Mouse (Mus musculus) liver, embryonic 11.5 days (tissue): ENCODE measurements around the gene Nedd4. TPM values are rescaled to one million over a fixed set of nuclear protein-coding genes. Genes with fewer than 3 reads are reported as not detected.

Source experiments
- ATAC-seq: fragments of 200-750 bp; cut with Nextera tagmentation; replicated peaks from 2 replicates; pipeline ENCODE4 v1.8.0; 2017; ENCODE audit warnings: moderate number of reproducible peaks, mild to moderate bottlenecking, moderate TSS enrichment, moderate library complexity; ENCODE audit not compliant: low FRiP score
- DNase-seq: peaks from one replicate; pipeline ENCODE4 v3.0.0-alpha.2; 2017; ENCODE audit warnings: low spot score
- H3K27ac ChIP-seq: fragments of 300-500 bp; sonication (generic); 2 replicates; pipeline ENCODE4 v1.5.1; 2014; ENCODE audit warnings: mild to moderate bottlenecking, low read depth, low read length, control low read depth
- H3K27me3 ChIP-seq: fragments of 300-500 bp; sonication (generic); replicated peaks from 2 replicates; pipeline ENCODE4 v1.6.1; 2014; ENCODE audit warnings: low read length, mixed read lengths; ENCODE audit not compliant: control insufficient read depth, insufficient read depth
- H3K36me3 ChIP-seq: fragments of 300-500 bp; sonication (generic); 2 replicates; pipeline ENCODE4 v1.6.1; 2014; ENCODE audit warnings: mild to moderate bottlenecking, low read length, moderate library complexity, mixed read lengths; ENCODE audit not compliant: control insufficient read depth, insufficient read depth
- H3K4me1 ChIP-seq: fragments of 300-500 bp; sonication (generic); replicated peaks from 2 replicates; pipeline ENCODE4 v1.6.1; 2014; ENCODE audit warnings: low read length, mixed read lengths; ENCODE audit not compliant: control insufficient read depth, insufficient read depth
- H3K4me2 ChIP-seq: fragments of 300-500 bp; sonication (generic); 2 replicates; pipeline ENCODE4 v1.6.1; 2014; ENCODE audit warnings: mild to moderate bottlenecking, control low read depth, moderate library complexity
- H3K4me3 ChIP-seq: fragments of 300-500 bp; sonication (generic); 2 replicates; pipeline ENCODE4 v1.5.1; 2014; ENCODE audit warnings: low read depth, low read length, control low read depth
- H3K9ac ChIP-seq: fragments of 300-500 bp; sonication (generic); 2 replicates; pipeline ENCODE4 v1.6.1; 2014; ENCODE audit warnings: low read depth, low read length, control low read depth
- H3K9me3 ChIP-seq: fragments of 300-500 bp; sonication (generic); 2 replicates; pipeline ENCODE4 v1.6.1; 2016; ENCODE audit warnings: low read length, inconsistent platforms, mixed read lengths; ENCODE audit not compliant: control insufficient read depth
- WGBS: fragments of 180-500 bp; shearing (Covaris S2); extraction: QIAGEN DNeasy Blood & Tissue Kit; methylation state at CpG from one replicate; pipeline ENCODE4 v1.1.7; 2014; 5-methylcytosine and 5-hydroxymethylcytosine counted together
- polyA plus RNA-seq: library from polyadenylated mRNA; unstranded; fragments of >200 nt; fragmentation: Nextera tagmentation; extraction: Ambion mirVana; gene quantifications from 2 replicates; pipeline ENCODE4 v1.2.1, GENCODE M21; 2014

The Nedd4 gene
- polyA plus RNA-seq, 1 experiment from 2014 or later: 302 TPM

- Histone ChIP-seq H3K9ac (no peak overlapping the region), H3K4me3 (no peak overlapping the region), H3K9me3 (no peaks in the 10 kb centered on the region), H3K27me3 (no peaks in the 10 kb centered on the region), H3K36me3 (no peaks in the 10 kb centered on the region), H3K4me1 (peaks cover 32% of the 10 kb centered on the region), H3K27ac (peak overlapping the region; percentile 64), H3K4me2 (peak overlapping the region; percentile 29)
- peak; percentile 18; the same call in 1 of the 2 replicates for ATAC-seq
- no peak for DNase-seq
- 23% methylated on average over 3 of the region's 3 CpGs for WGBS
Observed at GRCm38 (mm10) chr9:72656940-72657339, 5.2 kb upstream of the Nedd4 start.

GRCm38 (mm10) chr9:72657694-72658093, 4.5 kb upstream of the Nedd4 start:
- H3K4me1 ChIP-seq: peaks cover 27% of the 10 kb centered on the region
- H3K9ac ChIP-seq: no peak overlapping the region
- H3K36me3 ChIP-seq: no peaks in the 10 kb centered on the region
- ATAC-seq (no peak), DNase-seq (no peak)
- H3K27me3 ChIP-seq: no peaks in the 10 kb centered on the region
- H3K4me3 ChIP-seq: no peak overlapping the region
- no peak overlapping the region for H3K27ac ChIP-seq
- H3K4me2 ChIP-seq: no peak overlapping the region
- WGBS: 78% methylated on average over 1 of the region's 1 CpGs
- no peaks in the 10 kb centered on the region for H3K9me3 ChIP-seq

GRCm38 (mm10) chr9:72660139-72660538, 2.0 kb upstream of the Nedd4 start:
- ATAC-seq: no peak
- no peak for DNase-seq
- peaks cover 41% of the 10 kb centered on the region for H3K4me1 ChIP-seq

GRCm38 (mm10) chr9:72660911-72661310, 1.2 kb upstream of the Nedd4 start:
- 54% methylated on average over 1 of the region's 1 CpGs for WGBS
- peak overlapping the region; percentile 99; the same call in 1 of the 2 replicates for H3K27ac ChIP-seq
- H3K36me3 ChIP-seq: peaks cover 10% of the 10 kb centered on the region
- H3K4me2 ChIP-seq: peak overlapping the region; percentile 95; the same call in 1 of the 2 replicates
- H3K9ac ChIP-seq: peak overlapping the region; percentile 54
- no peak for ATAC-seq
- no peak for DNase-seq
- H3K27me3 ChIP-seq: no peaks in the 10 kb centered on the region
- H3K9me3 ChIP-seq: no peaks in the 10 kb centered on the region
- peaks cover 46% of the 10 kb centered on the region for H3K4me1 ChIP-seq
- H3K4me3 ChIP-seq: no peak overlapping the region

More at GRCm38 (mm10) chr9:72660139-72660538, 2.0 kb upstream of the Nedd4 start:
- H3K27me3 ChIP-seq: no peaks in the 10 kb centered on the region
- no peaks in the 10 kb centered on the region for H3K9me3 ChIP-seq
- H3K9ac ChIP-seq: 0 out of 2 replicates have a peak overlapping the region, but pooled peaks have one; percentile 38
- H3K36me3 ChIP-seq: peaks cover 5% of the 10 kb centered on the region
- H3K4me3 ChIP-seq: no peak overlapping the region
- no peak overlapping the region for H3K4me2 ChIP-seq
- WGBS: 44% methylated on average over 4 of the region's 4 CpGs
- H3K27ac ChIP-seq: no peak overlapping the region

- peak overlapping the region; percentile 99 for H3K27ac ChIP-seq
- peaks cover 10% of the 10 kb centered on the region for H3K36me3 ChIP-seq
- no peaks in the 10 kb centered on the region for H3K9me3 ChIP-seq
- WGBS: under 1% methylated on average over 13 of the region's 13 CpGs
- H3K27me3 ChIP-seq: no peaks in the 10 kb centered on the region
- no peak for DNase-seq
- peaks cover 42% of the 10 kb centered on the region for H3K4me1 ChIP-seq
- peak overlapping the region; percentile 95 for H3K4me2 ChIP-seq
- peak; percentile 0; the same call in 1 of the 2 replicates for ATAC-seq
- peak overlapping the region; percentile 89 for H3K4me3 ChIP-seq
- H3K9ac ChIP-seq: peak overlapping the region; percentile 97
Observed at GRCm38 (mm10) chr9:72661561-72661894, 618 bp upstream of the Nedd4 start.

- Histone ChIP-seq H3K9ac (peak overlapping the region; percentile 97), H3K4me1 (peaks cover 40% of the 10 kb centered on the region), H3K36me3 (peaks cover 17% of the 10 kb centered on the region), H3K9me3 (no peaks in the 10 kb centered on the region), H3K27me3 (no peaks in the 10 kb centered on the region), H3K4me2 (peak overlapping the region; percentile 95), H3K4me3 (peak overlapping the region; percentile 89), H3K27ac (peak overlapping the region; percentile 99)
- peak; percentile 61 for ATAC-seq
- under 1% methylated on average over 45 of the region's 55 CpGs for WGBS
- peak; percentile 82 for DNase-seq
Observed at GRCm38 (mm10) chr9:72662691-72663533, 766 bp downstream of the Nedd4 start.

GRCm38 (mm10) chr9:72663534-72663918, 1.4 kb downstream of the Nedd4 start:
- 9% methylated on average over 10 of the region's 10 CpGs for WGBS

GRCm38 (mm10) chr9:72664409-72665351, 2.5 kb downstream of the Nedd4 start:
- Histone ChIP-seq H3K4me2 (peak overlapping the region; percentile 95), H3K9ac (peak overlapping the region; percentile 97), H3K4me3 (peak overlapping the region; percentile 89), H3K27me3 (no peaks in the 10 kb centered on the region), H3K36me3 (peaks cover 19% of the 10 kb centered on the region), H3K4me1 (peaks cover 44% of the 10 kb centered on the region), H3K27ac (peak overlapping the region; percentile 99), H3K9me3 (no peaks in the 10 kb centered on the region)
- DNase-seq (no peak), ATAC-seq (no peak)
- WGBS: 64% methylated on average over 12 of the region's 12 CpGs

More at GRCm38 (mm10) chr9:72663534-72663918, 1.4 kb downstream of the Nedd4 start:
- Histone ChIP-seq H3K27ac (peak overlapping the region; percentile 99), H3K27me3 (no peaks in the 10 kb centered on the region), H3K36me3 (peaks cover 17% of the 10 kb centered on the region), H3K4me2 (peak overlapping the region; percentile 95), H3K4me1 (peaks cover 40% of the 10 kb centered on the region), H3K4me3 (peak overlapping the region; percentile 89), H3K9ac (peak overlapping the region; percentile 97), H3K9me3 (no peaks in the 10 kb centered on the region)
- DNase-seq (no peak), ATAC-seq (no peak)
